Mouse (Mus musculus) regulatory T cell (primary cell): ENCODE data around the gene Slc9a7.

ENCODE experiments used
- in situ Hi-C: fragments of 300-600 bp; cut with MboI, MseI; formaldehyde crosslinking; loops from one replicate; pipeline ENCODE4 v1.15.1; 2025; ENCODE audit warnings: high pct_unique_total_duplicates

The Slc9a7 gene

DNA sequence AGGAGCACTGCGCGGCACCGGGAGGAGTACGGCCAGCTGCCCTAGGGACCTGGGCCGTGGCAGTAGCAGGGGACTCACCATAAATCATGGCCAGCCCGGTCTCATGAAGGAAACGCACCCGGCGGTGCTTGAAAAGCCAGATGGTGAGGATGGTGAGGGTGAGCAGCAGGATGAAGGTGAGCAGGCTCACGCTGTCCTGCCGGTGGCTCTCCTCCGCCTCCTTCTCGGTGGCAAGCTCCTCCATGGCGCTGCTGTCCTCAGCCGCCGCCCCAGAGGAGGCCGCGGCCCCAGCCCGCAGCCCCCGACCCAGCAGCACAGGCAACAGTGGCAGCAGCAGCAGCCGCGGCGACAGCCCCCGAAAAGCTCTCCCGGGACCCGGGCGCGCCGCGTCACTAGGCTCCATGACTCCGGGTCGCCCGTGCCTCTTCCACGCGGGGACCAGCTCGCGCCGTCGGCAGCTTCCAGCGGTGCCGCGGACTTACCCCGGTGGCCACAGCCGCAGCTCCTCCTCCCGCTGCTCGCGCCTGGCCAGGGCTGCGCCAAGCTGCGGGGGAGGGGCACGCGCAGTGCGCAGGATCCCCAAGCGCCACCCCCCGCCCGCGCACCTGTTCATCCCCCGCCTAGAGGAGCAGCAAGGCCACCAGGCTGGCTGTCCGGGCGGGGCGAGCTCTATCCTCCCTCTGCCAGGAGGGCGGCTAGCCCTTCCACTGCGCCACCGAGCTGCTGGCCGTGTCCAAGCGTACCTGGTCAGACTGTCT lies at the start of gene Slc9a7:
Gene Slc9a7, minus strand, starts transcription at position 526 of the 758 bp plus-strand sequence.
- in situ Hi-C loops, result no loop called here

DNA sequence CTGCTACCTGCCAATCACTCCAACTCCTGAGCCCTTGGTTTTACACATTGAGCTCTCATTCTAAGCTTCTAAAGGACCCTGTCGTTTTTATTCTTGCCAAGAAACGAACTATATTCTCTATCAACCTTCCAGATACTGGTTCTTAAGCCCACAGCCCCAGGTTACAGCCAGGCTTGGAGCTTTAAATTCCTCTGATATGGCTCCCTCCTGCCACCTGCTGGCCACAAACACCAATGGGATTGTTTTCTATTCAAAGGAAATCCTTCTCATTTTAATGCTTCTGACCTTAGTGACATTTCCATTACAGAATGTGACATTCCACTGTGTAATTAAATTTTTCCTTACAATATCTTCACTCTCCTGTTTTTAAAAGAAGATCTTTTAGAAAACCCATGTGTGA lies 44.1 kb upstream of the Slc9a7 start:
- in situ Hi-C loops, result no loop called here

DNA sequence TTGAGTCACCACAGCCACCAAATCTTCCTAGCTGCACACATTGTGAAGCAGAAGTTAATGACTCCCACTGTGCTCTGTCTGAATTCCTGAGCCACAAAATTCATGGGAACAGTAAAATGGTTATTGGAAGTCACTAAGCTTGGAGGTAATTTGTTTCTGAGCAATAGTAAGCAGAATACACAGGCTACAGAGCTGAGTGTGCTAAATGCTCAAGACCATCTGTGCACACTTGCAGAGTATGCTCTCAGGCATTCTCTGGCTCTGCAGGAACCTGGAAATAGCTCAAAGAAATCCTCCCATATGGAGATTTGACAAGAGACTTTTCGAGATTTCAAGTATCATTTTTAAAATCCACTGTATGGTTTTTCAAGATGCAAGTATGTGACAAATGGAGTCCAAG lies 41.1 kb upstream of the Slc9a7 start:
- in situ Hi-C loops, result no loop called here

DNA sequence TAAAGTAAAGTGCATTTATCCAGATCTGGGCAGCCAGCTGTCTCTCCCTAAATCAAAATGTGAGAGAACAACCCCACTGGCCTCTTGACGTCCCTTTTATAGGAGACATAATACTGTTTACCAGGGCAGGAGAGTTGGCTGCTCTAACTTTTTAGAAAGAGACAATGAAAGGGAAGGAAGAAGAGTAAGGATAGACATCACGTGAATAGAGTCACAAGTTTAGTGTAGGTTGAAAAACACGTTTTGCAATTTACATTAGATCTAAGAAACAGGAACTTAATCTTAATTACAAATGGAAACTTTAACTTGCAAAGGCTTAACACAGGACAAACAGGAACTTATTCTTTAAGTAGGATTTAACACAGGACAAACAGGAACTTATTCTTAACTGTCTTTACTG lies 15.6 kb upstream of the Slc9a7 start:
- in situ Hi-C loops, result no loop called here

DNA sequence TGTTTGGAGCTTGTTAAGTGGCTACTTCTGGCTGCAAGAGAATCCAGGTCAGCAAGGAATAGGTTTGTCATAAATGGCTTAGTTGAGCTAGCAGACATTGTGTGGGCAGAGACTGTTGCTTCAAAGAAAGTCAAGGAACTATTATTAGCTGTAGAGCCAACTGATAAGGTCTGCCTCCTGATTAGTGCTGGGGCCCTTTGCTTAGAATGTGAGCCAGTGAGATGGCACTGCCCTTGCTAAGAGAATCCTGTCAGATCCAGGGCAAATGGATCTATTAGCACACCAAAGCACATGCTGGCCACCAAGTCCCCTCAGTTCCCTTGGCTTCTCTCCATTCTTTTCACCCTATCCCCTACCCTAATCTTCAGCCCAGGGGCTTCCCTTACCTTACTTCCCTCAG lies 14.3 kb upstream of the Slc9a7 start:
- in situ Hi-C loops, result no loop called here

DNA sequence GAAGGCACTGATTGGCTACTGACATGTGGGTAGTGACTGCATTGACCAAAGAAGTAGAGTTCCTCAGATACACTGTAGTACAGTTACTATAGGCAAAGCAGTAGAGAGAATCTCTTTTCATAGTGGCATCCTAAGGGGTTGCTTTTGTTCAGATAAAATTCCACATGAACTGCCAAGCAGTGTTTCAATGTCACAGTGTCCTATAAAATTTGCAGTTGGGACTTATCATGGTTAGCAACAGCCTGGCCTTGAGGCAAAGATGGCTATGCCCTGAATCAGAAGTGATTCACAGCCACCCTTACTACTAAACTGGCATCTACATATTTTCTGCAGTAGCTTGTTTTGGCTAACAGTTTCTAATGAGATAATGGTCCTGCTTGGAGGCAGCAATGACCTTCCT lies 11.7 kb upstream of the Slc9a7 start:
- in situ Hi-C loops, result no loop called here

DNA sequence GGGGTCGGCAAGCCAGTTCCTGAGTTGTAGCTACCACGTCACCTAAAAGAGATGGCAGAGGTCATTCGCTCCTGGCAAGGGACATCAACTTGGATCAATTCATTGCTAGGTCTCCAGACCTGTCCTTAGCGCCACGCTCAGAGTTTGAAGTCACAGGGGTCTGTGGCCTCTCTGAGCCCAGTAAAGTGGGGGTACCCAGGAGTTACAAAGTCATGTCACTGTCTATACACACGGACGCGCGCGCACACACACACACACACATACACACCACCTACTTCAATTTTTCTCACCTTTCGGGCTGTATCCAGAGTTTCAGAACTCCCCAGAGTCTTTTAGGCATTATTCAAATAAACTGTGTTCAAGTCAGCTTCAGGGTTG lies 422 bp upstream of the Slc9a7 start:
- in situ Hi-C loops, result no loop called here

DNA sequence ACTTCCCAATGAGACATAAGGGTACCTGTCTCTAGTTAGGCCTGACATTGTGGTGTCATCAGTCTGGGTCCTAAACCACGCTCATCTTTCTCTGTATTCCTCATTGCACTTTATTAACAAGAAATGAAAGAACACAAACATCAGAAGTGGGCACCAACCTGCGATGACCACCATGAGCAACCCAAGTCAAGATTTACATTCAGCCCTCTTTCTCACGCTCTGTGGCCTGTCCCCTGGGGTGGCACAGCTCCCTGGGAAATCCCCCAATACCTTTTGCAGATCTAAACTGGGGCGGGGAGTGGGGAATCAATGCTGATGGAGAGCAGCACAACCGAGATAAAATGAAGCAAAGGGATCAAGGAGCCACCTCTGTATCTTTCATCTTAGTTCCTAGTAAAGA lies 892 bp downstream of the Slc9a7 start:
- in situ Hi-C loops, result no loop called here

DNA sequence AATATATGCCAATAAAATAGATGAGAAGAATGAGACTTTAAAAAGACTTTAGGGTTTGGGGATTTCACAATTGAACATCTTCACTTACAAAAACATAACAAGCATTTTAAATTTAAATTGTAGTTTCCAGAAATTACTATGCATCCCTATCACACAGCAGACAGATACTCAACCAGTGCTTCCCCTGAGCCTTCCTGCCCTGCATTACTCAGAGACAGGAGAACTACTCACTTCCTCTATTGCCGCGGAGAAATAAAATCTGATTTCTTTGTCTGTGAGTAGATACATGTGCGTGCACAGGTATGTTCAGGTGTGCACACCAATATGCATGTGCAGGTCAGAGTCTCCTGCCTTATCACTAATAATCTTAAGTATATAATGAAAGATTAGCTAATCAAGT lies 2.9 kb downstream of the Slc9a7 start:
- in situ Hi-C loops, result no loop called here

DNA sequence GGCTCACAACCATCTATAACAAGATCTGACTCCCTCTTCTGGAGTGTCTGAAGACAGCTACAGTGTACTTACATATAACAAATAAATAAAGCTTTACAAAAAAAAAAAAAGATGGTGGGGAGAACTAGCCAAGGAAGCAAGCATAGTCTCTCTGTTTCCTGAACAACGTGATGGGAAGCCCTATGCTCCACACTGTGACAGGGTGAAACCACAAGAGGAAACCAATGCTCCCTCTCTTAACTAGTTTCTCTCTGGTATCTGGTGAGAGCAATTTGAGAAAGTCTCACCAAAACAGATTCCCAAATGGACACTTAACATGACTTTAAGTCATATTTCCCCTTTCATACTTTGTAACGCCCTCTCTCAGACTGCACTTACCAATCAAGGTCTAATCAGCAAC lies 5.4 kb downstream of the Slc9a7 start:
- in situ Hi-C loops, result no loop called here

DNA sequence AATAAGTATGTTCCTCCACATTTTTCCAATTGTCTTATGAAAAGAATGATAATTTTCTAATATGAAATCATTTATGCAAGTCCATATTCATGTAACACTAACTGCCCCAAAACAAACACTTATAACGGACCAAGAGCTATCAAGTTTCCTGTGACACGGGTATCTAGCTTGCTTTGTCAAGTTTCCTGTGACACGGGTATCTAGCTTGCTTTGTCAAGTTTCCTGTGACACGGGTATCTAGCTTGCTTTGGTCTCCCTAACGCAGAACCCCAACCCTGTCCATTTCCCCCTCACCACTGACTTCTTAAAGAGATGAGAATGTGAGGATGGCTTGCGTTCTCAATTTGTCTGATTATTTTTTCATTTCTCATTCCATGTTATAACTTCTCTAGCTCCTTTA lies 12.2 kb downstream of the Slc9a7 start:
- in situ Hi-C loops, result no loop called here

DNA sequence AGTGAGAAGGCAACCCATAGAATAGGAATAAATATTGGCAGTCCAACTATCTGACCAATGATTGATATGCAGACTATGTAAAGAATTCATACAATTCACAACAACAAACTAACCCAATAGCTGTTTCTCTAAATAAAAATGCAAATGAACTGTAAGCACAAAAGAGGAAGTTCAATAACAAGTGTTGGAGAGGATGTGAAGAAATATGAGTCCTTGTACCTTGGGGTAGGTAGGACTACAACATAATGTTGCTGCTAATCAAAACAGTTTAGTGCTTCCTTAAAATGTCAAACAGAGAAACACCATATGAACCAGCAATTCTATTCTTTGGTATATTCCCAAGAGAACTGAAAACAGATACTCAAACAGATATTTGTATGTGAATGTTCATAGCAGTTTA lies 17.8 kb downstream of the Slc9a7 start:
- in situ Hi-C loops, result no loop called here

DNA sequence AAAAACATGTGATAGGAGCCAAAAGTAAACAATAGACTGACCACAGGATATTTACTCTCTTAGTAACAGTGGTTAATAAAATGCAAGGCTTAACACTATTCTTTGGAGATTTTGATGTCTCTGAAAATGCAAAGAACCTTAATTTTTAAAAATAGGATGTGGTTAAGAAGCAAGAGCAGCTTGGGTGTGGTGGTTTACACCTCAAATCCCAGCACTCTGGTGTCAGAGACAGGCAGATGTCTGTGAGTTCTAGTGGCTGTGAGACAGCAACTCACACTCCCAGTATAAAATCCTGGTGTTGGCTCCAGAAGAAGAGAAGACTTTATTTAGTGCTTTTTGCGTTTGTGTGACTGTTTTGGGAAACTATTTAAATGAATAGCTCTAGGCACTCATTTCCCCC lies 19.6 kb downstream of the Slc9a7 start:
- in situ Hi-C loops, result no loop called here

DNA sequence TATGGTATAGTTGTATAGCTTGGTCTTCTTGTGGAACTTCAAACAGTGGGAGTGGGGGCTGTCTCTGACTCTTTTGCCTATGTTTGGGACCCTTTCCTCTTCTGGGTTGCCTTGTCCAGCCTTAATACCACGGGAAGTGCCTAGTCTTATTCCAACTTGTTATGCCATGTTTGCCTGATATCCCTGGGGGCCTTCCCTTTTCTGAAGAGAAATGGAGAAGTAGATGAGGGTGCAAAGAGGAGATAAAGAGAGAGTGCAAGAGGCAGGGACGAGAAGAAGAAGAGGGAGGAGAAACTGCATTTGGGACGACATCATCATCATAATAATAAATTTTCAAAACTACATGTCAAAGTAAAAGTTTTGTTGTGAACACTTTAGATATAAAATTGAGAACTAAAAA lies 21.6 kb downstream of the Slc9a7 start:
- in situ Hi-C loops, result no loop called here

DNA sequence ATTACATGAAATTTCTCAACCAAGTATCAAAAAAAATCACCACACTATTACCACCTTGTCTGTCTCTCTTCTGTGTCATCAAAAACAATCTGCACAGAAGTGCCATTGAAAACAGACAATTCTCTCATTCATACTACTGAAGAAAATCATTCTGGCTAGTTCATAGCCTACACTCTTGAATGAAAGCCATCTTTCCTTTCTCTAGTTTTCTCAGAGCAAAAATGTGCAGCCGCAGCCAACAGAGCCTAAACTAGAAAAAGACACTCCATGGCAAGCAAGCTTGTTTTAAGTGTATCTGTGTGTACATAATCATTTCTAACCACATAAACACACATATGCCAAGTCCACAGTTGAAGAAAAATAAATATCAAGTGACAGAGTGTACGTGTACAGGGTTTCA lies 27.2 kb downstream of the Slc9a7 start:
- in situ Hi-C loops, result no loop called here

DNA sequence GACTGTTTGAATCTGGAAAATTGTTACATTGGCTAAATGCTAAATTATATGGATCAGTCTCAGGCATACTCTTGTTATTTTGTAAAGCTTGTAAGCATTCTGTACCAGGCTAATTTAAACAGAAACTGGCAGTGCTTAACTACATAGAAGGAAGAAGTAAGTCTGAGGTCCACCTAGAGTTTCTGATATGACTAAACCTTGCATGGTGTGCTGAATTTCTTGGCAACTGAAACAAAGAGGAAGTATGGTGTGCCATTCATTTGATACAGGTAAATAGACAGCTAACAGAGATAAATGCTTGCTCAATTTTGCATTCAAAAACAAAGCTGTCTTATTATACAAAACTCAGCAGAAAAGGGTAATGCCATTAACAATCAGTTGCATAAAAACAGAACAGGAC lies 63.5 kb downstream of the Slc9a7 start:
- in situ Hi-C loops, result no loop called here

DNA sequence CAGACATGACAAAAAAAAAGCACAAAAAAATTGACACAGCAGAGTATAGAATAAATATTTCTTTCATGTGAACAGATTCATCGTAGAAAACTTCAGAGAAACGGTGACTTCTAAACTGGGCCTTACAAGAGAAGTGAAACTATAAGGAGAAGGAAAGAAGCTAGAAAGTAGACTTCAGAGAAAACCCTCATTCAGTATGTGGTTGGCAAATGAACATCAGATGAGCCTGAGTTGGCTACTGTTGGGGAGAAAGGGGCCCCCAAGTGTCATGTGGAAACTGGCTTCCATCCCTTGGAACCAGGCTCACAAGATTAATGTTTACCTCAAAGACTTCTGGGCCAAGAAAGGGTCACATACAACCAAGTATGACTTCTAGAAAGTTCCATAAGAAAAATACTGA lies 70.1 kb downstream of the Slc9a7 start:
- in situ Hi-C loops, result no loop called here

DNA sequence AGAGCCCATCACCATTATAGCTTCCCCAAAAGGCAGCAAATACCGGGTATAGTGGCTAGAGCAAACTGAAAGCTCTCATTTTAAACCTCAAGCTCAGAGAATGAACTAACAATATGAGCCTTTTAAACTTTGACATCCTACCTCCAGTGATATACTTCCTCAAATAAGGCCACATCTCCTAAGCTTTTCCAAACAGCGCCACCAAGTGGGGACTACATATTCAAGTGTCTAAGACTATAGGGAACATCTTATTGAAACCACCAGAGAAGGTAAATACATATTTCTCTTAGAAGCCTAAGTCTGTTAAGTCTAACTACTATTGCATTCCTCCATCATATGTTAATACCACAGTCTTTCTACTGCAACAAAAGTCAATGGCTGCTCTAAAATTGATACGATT lies 106.0 kb downstream of the Slc9a7 start:
- in situ Hi-C loops, result no loop called here

DNA sequence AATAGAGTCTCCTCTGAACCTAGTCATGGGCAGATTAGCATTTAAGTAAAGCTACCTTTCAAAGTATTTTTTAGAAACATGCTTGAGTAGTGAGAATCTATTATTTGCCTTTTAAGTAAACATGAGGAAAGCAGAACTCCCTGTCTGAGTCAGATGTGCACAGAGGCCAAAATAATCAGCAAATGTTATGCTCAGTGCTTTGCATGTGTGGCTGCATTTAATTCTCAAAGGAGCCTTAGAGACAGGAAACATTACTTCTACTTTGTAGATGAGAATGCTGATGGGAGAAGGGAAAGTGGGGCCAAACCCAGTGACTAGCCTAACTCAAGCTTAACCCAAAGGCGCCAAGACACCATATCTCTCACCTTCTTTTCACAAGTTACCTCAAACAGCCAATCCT lies 114.8 kb downstream of the Slc9a7 start:
- in situ Hi-C loops, result no loop called here

DNA sequence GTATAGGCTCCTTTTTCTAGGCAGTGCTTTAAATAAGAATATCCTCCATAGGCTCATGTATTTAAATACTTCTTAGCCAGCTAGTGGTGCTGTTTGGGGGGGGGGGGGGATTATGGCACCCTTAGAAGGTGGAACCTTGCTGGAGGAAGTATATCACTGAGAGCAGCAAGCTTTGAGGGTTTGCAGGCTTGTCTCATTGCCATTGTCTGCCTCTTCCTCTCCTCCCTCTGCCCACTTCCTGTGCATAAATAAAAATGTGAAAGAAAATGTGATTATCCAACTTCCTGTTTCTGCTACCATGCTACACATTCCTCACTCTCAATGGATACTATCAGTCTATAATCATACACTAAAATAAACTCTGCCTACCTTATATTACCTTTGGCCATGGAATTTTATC lies 123.2 kb downstream of the Slc9a7 start:
- in situ Hi-C loops, result no loop called here

DNA sequence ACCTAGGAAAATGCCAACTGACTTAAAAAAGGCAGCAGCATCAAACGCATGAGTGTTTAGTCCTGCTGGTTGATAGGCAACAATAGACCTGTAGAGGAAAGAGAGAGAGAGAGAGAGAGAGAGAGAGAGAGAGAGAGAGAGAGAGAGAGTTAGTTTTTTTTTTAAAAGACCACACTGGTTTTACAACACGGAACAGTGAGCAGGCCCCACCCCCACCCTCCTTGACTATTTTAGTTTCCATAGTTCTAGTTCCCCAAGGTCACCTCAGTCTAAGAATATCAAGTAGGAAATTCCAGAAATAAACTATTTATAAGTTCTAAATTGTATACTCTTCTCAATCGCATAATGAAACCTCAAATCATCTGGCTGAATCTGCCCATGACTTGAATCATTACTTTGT lies 126.6 kb downstream of the Slc9a7 start:
- in situ Hi-C loops, result no loop called here

DNA sequence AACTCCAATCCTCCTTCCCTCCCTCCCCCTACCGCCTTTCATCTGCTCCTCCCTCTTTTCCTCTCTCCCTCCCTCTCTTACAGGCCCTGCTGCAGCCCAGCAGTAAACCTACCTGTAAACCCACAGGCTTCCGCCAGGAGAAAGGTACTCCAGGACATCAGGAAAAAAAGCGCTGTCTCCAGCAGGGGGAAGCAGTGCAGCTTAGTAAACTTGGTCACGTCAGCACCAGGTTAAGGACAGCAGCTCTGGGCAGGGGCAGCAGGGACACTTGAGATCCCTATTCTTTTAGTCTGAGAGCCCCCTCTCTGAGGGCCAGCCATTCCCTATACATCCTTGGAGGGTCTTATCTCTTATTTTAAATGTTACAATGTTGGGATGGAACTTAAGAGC lies 129.3 kb downstream of the Slc9a7 start:
- in situ Hi-C loops, result no loop called here

DNA sequence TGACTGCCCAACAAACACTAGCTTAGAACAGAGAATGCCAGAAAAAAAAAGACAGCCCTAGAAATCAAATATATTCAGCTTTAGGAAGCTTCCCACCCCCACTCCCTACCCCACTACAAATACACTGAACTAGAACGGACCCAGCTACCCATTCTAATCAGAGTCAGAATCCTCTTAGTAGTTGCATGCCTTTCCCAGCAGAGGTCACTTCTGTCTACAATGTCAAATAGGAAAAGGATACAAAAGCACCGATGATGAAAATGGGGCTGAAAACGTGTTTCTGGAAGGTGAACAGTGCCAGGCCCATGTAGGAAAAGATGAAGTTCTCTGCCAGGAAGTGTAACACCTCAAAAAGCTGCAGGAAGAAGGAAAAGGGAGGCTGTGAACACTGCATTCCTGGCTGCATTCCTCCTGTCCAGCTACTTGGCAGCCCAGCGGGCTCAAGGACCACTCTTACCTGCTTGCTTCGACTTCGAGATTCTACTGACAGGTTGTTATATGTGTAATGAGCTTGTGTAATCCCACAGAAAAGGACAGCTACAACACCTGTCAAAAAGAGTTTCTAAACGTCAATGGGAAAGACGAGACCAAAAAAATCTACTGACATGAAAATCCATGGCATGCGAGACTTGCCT lies 129.8 kb downstream of the Slc9a7 start:
- in situ Hi-C loops, result no loop called here

DNA sequence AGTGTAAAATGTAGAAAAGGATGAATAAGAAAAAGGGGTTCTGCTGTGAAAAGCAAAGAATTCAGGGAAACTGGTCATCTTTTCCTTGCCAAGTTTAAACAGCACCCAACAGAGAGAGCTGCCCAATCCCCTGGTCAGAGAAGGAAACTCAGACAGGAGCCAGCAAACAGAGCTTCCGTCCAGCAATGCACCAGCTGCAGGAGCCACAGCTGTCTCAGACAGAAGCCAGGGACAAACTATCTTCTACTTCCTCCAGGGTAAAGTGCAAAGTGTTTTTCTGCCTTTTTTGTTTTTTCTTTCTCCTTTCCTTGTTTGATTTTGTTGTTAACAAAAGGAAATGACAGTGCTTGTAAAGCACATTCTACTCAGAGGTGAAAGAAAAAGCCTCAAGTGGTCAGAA lies 131.3 kb downstream of the Slc9a7 start:
- in situ Hi-C loops, result no loop called here
